Mouse (Mus musculus) E14TG2a.4 (cell line): ENCODE data around the gene Nck2.

Experiments used
- CTCF ChIP-seq: conservative IDR thresholded peaks from 2 replicates; pipeline ENCODE4 v1.5.1; 2014; ENCODE audit warnings: low read length
- POU5F1 ChIP-seq: IDR thresholded peaks from 2 replicates; pipeline ENCODE4 v1.6.1; 2014; ENCODE audit warnings: low read length, borderline replicate concordance

DNA sequence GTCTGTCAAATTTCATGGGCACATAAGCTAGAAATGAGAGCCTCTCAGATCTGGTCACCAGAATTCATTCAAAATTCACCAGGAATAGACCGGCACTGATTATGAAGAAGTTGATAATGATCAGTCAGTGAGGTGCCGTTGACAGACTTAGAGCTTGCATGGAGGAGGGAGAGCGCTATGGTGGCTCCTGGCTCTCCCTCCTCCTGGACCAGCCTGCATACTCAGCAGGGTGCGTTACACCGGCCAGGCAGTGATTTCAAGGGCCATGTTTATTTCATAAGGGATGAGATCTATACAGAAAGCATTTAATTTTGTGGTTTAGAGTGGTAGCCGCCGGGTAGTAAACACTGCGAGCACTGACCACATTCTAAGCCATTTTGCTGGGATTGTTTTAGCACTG, 67.3 kb downstream of the Nck2 start:
- TF ChIP-seq CTCF (no peak), POU5F1 (no peak)
